Mouse (Mus musculus): ENCODE results near the gene Wnt9a. TPM values are rescaled to one million over a fixed set of nuclear protein-coding genes. Genes with fewer than 3 reads are reported as not detected.

The Wnt9a gene
- polyA plus RNA-seq, 1 experiment from 2014 or later: 6.0 TPM

DNA sequence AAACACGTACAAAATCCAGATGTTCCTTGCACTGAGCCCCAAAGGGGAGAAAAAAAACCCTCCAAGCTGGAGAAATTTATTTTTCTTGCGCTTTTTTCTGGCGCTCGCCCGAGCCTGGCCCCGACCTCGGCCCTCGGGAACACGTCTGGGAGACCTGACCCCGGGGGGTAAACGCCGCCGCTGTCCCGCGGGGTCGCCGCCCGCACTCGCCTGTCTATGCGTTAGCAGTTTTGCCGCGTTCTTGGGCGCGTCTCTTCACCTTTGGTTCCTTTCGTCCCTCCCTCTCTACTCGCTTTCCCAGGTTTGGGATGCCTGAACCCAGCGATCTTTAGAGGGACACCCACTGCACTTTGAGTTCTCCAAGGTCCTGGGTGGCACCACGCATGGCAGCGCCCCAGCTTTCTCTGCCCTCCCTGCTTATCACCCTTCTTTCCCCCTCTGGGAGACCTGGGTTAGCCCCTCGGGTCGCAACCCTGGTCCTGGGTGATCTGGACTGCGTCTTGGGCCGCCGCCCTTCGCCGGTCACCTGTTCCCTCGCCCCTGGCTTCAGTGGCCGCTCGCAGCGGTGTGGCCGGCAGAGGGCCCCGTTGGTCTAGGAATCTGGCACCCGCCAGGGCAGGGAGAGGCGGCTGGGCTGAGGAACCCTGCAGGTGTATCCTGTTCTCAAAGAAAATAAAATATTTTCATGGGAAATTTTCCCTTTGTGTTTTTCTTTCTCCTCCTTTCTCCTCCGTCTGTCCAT lies 865 bp downstream of the Wnt9a start:
- Histone ChIP-seq H3K4me3 (replicated peaks) (peak overlapping the region; percentile 52), H3K9ac (replicated peaks) (peak overlapping the region; percentile 64; the same call in 1 of the 2 replicates)
- ATAC-seq: peak; percentile 62

DNA sequence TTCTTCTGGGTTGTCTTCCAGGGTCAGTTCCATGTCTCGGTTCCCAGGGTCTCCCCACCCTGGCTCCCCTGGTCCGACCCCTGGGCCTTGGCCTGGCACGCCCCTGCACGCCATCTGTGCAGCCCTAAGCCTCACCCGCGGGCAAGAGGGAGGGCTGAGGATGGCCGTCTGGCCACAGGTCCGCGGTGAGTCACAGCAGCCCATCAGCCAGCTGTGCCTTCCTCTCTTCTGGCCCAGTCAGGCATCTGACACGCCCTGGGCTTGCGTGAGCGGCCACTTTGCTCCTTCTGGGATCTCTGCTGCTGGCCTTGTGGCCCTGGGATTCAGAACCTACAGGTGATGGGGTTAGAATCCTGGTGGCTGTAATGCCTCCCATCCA lies 1.4 kb downstream of the Wnt9a start:
- H3K4me3 ChIP-seq (replicated peaks): peak overlapping the region; percentile 10; the same call in 1 of the 2 replicates
- H3K27ac ChIP-seq: no peak overlapping the region
- H3K4me1 ChIP-seq (replicated peaks): peaks cover 53% of the 10 kb centered on the region
- ATAC-seq: peak; percentile 15; the same call in 1 of the 2 replicates
- no peaks in the 10 kb centered on the region for H3K9me3 ChIP-seq
- no peaks in the 10 kb centered on the region for H3K36me3 ChIP-seq
- peak overlapping the region; percentile 30; the same call in 1 of the 2 replicates for H3K9ac ChIP-seq (replicated peaks)
- H3K27me3 ChIP-seq: peaks cover 91% of the 10 kb centered on the region
- peak overlapping the region; percentile 25 for H3K4me2 ChIP-seq (replicated peaks)
- WGBS: 20% methylated on average over 12 of the region's 12 CpGs

More for the DNA sequence above, 865 bp downstream of the Wnt9a start:
- WGBS: 1% methylated on average over 45 of the region's 45 CpGs
- H3K4me2 ChIP-seq (replicated peaks): peak overlapping the region; percentile 70
- no peak overlapping the region for H3K27ac ChIP-seq
- H3K4me1 ChIP-seq (replicated peaks): peaks cover 53% of the 10 kb centered on the region
- H3K27me3 ChIP-seq: peaks cover 86% of the 10 kb centered on the region
- no peaks in the 10 kb centered on the region for H3K9me3 ChIP-seq
- H3K36me3 ChIP-seq: no peaks in the 10 kb centered on the region

DNA sequence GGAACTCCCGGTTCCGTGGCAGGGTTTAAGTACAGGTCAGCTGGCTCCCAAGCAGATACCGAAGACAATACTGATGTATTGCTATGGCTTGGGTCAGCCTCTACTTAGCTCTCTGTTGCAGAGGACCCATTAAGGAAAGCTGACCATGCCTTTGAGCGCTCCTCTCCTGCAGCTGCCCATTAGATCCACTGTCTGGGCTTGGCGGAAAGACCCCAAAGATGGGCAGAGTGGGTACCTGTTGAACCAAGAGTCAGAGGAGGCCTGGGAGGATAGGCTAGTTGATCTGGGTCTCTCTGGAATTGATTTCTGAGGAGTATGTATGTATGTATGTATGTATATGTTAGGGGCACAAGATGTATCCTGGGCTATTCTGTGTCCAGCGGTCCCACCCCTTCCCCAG lies 1.9 kb downstream of the Wnt9a start:
- H3K9ac ChIP-seq (replicated peaks): peak overlapping the region; percentile 14; the same call in 1 of the 2 replicates
- peaks cover 57% of the 10 kb centered on the region for H3K4me1 ChIP-seq (replicated peaks)
- no peak for ATAC-seq
- no peaks in the 10 kb centered on the region for H3K9me3 ChIP-seq
- 39% methylated on average over 6 of the region's 6 CpGs for WGBS
- H3K4me2 ChIP-seq (replicated peaks): peak overlapping the region; percentile 25
- peaks cover 91% of the 10 kb centered on the region for H3K27me3 ChIP-seq
- H3K36me3 ChIP-seq: no peaks in the 10 kb centered on the region
- H3K4me3 ChIP-seq (replicated peaks): no peak overlapping the region
- H3K27ac ChIP-seq: peak overlapping the region; percentile 25; the same call in 1 of the 2 replicates

DNA sequence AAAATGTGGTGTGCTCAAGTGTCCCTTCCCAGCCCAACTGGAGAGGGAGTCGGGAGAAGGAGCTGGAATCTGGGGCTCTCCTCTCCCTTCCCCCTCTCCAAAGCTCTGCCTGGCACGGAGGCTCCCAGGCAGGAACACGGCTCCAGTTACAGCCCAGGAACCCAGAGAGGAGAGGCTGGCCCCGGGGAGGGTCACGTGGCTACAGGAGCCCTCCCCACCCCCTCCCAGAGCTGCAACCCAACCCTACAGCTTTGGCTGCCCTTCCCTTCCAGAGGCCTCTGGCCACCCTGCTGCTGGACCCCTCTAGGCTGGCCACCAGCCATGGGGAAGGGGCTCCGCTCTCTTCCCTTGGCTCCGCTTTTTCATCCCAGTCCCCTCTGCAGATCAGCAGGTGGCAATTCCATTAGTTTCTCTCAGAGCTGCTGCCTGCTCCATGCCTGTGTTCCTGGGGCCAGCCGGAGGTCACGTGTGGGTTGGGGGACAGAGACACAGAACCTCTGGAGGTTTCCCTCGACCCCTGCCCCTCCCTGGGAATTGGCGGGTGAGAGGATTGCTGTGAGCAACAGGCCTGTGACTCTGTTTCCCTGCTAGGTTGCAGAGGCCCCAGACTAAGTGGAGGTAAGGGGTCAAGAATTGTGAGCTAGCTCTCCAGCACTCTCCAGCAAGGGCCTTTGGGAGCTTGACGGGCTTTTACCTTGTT lies 2.5 kb downstream of the Wnt9a start:
- Histone ChIP-seq H3K4me1 (replicated peaks) (peaks cover 57% of the 10 kb centered on the region), H3K4me2 (replicated peaks) (peak overlapping the region; percentile 25), H3K4me3 (replicated peaks) (no peak overlapping the region), H3K27ac (peak overlapping the region; percentile 25; the same call in 1 of the 2 replicates), H3K9ac (replicated peaks) (peak overlapping the region; percentile 14; the same call in 1 of the 2 replicates), H3K36me3 (no peaks in the 10 kb centered on the region), H3K27me3 (peaks cover 91% of the 10 kb centered on the region), H3K9me3 (no peaks in the 10 kb centered on the region)
- 10% methylated on average over 10 of the region's 12 CpGs for WGBS
- ATAC-seq: no peak

DNA sequence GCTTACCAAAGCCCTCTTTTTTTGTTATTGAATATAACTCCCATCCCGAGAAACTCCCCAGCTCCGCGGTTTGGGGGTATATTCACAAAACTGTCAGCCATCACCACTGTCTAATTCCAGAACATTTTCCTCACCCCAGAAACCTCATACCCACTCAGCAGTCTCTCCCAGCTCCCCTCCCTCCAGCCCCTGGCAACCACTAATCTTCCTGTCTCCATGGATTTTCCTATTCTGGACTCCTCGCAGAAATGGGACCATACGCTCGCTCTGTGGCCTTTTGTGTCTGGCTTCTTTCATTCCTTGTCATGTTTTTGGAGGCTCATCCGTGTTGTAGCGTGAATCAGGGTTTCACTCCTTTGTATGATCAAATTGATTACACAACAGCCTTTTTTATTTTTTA lies 3.2 kb downstream of the Wnt9a start:
- Histone ChIP-seq H3K9me3 (no peaks in the 10 kb centered on the region), H3K27me3 (peaks cover 91% of the 10 kb centered on the region), H3K4me1 (replicated peaks) (peaks cover 57% of the 10 kb centered on the region), H3K36me3 (no peaks in the 10 kb centered on the region), H3K4me3 (replicated peaks) (no peak overlapping the region), H3K9ac (replicated peaks) (no peak overlapping the region), H3K4me2 (replicated peaks) (no peak overlapping the region), H3K27ac (no peak overlapping the region)
- no peak for ATAC-seq
- WGBS: 17% methylated on average over 8 of the region's 8 CpGs

DNA sequence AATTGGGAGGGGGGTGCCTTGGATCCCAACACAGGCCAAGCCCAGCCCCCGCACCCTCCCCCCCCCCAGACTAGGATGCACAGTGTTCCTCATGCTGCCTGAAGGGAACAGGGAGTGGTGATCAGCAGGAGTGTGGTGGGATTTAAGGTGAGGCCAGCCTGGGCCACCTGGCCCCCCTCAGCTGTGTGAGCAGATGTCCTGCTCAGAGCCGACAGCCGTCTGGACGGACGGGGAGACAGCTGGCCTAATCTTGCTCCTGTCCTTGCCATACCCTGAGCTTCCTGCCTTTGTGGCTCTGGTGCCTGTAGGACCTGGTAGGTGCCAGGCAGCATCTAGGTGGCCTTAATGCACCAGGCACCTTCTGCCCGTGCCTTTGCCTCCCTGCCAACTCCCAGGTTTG lies 5.3 kb downstream of the Wnt9a start:
- H3K4me3 ChIP-seq (replicated peaks): no peak overlapping the region
- no peak overlapping the region for H3K27ac ChIP-seq
- no peaks in the 10 kb centered on the region for H3K36me3 ChIP-seq
- peaks cover 46% of the 10 kb centered on the region for H3K4me1 ChIP-seq (replicated peaks)
- H3K4me2 ChIP-seq (replicated peaks): no peak overlapping the region
- peaks cover 91% of the 10 kb centered on the region for H3K27me3 ChIP-seq
- H3K9me3 ChIP-seq: no peaks in the 10 kb centered on the region
- no peak overlapping the region; the same call in 1 of the 2 replicates for H3K9ac ChIP-seq (replicated peaks)
- no peak for ATAC-seq
- WGBS: 59% methylated on average over 6 of the region's 6 CpGs

DNA sequence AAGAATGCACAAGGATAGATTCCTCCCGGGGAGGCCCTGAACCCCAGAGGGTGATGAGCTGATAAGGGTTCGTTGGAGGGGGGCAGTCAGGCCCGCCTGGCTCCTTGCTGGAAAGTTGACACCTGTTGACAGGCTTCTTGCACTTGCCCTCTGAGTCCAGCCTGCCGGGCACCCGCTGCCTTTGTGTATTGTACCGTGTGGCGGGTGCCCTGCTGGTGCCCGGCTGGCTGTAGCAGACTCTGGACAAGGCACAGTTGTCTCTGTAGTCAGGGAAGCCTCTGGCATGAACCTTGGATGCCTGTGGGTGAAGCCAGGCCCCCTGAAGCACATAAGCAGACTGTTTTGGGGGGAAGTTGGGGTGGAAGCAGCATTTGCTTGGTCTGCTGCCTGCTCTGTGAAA lies 5.8 kb downstream of the Wnt9a start:
- whole genome bisulfite sequencing: 69% methylated on average over 8 of the region's 8 CpGs
- H3K27me3 ChIP-seq: peaks cover 88% of the 10 kb centered on the region

DNA sequence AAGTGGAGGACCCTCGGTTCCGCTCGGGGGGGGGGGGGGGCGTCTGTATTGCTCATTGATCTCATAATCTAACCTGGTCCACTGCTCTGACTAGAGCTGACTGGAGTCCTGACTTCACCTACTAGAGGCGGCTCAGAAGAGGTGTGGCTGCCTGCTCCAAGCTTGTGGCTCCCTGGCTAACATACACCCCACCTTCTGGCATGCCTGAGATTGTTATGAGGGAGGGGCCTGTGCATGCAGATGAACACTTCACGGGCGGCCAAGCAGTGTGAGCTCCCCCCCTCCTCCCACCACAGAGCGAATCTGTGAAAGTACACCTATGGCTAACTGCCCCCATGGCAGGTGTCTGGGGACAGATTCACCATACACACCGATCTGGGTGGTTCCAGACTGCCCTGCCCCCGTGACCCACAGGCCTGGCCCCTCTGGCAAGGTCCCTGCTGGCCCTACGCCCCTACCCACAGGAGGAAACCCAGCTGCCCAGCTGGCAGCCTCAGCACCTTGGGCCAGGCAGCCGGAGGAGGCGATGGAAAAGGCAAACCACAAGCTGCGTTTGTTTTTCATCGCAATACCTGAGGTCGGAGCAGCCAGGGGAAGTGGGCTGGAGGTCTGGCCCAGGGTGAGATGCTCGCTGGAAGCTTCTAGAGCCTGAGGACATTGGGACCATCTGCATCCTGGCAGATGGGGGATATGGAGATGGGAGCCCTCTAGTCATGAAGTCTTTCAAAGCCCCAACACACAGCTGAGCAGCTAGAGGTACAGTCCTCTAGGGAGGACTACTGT lies 6.5 kb downstream of the Wnt9a start:
- Histone ChIP-seq H3K36me3 (no peaks in the 10 kb centered on the region), H3K9me3 (no peaks in the 10 kb centered on the region), H3K27ac (no peak overlapping the region), H3K4me3 (replicated peaks) (no peak overlapping the region), H3K4me1 (replicated peaks) (peaks cover 36% of the 10 kb centered on the region), H3K27me3 (peaks cover 82% of the 10 kb centered on the region), H3K9ac (replicated peaks) (peak overlapping the region; percentile 3; the same call in 1 of the 2 replicates), H3K4me2 (replicated peaks) (no peak overlapping the region)
- WGBS: 71% methylated on average over 17 of the region's 17 CpGs
- ATAC-seq: no peak

More for the DNA sequence above, 5.8 kb downstream of the Wnt9a start:
- Histone ChIP-seq H3K27ac (no peak overlapping the region), H3K4me2 (replicated peaks) (no peak overlapping the region), H3K9me3 (no peaks in the 10 kb centered on the region), H3K4me1 (replicated peaks) (peaks cover 41% of the 10 kb centered on the region), H3K4me3 (replicated peaks) (no peak overlapping the region), H3K9ac (replicated peaks) (no peak overlapping the region), H3K36me3 (no peaks in the 10 kb centered on the region)
- no peak for ATAC-seq

DNA sequence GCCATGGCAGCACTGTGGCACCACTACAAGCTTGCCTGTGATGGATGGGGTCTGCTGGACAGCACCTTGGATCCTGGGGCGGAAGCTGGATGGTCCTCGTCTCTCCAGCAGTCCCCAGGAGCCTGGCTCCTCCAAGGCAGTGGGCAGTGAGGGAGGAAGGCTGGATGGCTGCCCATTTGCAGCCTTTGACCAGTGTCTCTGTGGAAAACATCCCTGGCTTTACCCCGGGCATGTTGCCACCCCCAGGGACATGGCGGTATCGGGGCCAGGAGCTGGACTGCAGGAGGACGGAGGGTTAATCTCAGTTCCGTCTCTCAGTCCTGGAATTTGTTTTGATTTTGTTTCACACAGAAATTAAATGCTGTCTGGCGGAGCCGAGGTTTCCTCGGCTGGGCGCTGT lies 7.2 kb downstream of the Wnt9a start:
- Histone ChIP-seq H3K27ac (no peak overlapping the region), H3K4me1 (replicated peaks) (peaks cover 28% of the 10 kb centered on the region), H3K27me3 (peaks cover 75% of the 10 kb centered on the region), H3K4me3 (replicated peaks) (no peak overlapping the region), H3K9ac (replicated peaks) (peak overlapping the region; percentile 3; the same call in 1 of the 2 replicates), H3K9me3 (no peaks in the 10 kb centered on the region), H3K4me2 (replicated peaks) (no peak overlapping the region), H3K36me3 (no peaks in the 10 kb centered on the region)
- ATAC-seq: no peak
- 74% methylated on average over 11 of the region's 11 CpGs for WGBS

DNA sequence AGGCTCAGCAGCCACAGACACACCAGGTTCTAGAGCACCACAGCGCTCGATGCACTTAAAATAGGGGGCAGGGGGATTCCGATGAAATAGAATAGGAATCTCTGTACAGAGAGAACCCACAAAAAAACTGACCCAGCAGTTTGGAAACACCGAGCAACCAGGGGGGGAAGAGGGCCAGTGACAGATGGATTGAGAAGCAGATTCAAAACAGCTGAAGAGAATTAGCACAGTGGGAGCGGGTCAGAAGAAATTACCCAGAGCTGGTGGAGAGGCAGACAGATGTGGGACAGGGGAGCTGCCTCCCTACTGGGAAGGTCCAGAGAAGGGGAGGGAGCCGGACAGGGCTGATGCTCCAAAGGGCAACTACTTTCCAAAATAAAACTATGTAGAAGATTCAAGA lies 9.8 kb downstream of the Wnt9a start:
- no peak overlapping the region for H3K4me2 ChIP-seq (replicated peaks)
- ATAC-seq: no peak
- H3K27me3 ChIP-seq: peaks cover 58% of the 10 kb centered on the region
- no peak overlapping the region for H3K9ac ChIP-seq (replicated peaks)
- no peak overlapping the region for H3K27ac ChIP-seq
- WGBS: 57% methylated on average over 6 of the region's 6 CpGs
- H3K36me3 ChIP-seq: no peaks in the 10 kb centered on the region
- no peaks in the 10 kb centered on the region for H3K9me3 ChIP-seq
- H3K4me1 ChIP-seq (replicated peaks): peaks cover 12% of the 10 kb centered on the region; the same call in 1 of the 2 replicates
- no peak overlapping the region for H3K4me3 ChIP-seq (replicated peaks)

DNA sequence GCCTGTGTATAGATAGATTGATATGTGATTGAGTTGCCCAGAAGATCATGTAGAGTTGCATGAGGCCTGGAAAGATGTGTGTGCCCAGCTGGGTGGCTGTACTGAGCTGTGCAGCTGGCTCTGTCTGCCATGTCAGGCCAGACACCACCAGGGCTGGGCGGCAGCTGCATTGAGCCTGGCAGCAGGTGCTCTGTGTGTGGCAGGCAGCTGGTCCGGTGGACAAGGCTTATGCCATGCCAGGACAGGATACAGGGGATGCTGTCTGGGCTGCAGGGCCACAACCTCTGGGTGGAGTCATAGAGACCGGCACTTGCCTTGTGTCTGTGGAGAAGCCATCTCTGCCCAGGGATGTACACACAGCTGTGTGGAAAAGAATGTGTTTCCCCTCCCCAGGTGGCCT lies 16.3 kb downstream of the Wnt9a start:
- 72% methylated on average over 3 of the region's 3 CpGs for WGBS
- Histone ChIP-seq H3K36me3 (no peaks in the 10 kb centered on the region), H3K27ac (no peak overlapping the region), H3K4me3 (replicated peaks) (no peak overlapping the region), H3K4me2 (replicated peaks) (no peak overlapping the region), H3K4me1 (replicated peaks) (no peaks in the 10 kb centered on the region), H3K27me3 (peaks cover 9% of the 10 kb centered on the region; the same call in 1 of the 2 replicates), H3K9me3 (no peaks in the 10 kb centered on the region), H3K9ac (replicated peaks) (0 out of 2 replicates have a peak overlapping the region, but pooled peaks have one; percentile 28)
- no peak for ATAC-seq
